Mouse (Mus musculus) MEL (cell line): ENCODE results near the gene Necab3.

ENCODE experiments used
- CTCF ChIP-seq, 3 experiments: IDR thresholded peaks in 2 of 3; conservative IDR thresholded peaks in 1 of 3; 2 replicates each; pipeline ENCODE4 v1.5.1; 2011 to 2012; ENCODE audit warnings: low read length in 3 of 3, low read depth in 2 of 3, mild to moderate bottlenecking in 2 of 3, improper control_type of control experiment in 1 of 3, inconsistent platforms in 1 of 3, mixed read lengths in 1 of 3, moderate library complexity in 1 of 3; ENCODE audit not compliant: control insufficient read depth in 1 of 3, insufficient read depth in 1 of 3, poor library complexity in 1 of 3, severe bottlenecking in 1 of 3
- E2F4 ChIP-seq: IDR thresholded peaks from 2 replicates; pipeline ENCODE4 v1.6.1; 2011; ENCODE audit warnings: low read depth, low read length, improper control_type of control experiment, borderline replicate concordance

GRCm38 (mm10) chr2:154567766-154568165 is 9.1 kb upstream of the Necab3 start:
- no peak for TF ChIP-seq CTCF (IDR thresholded peaks at IDR 0.05 in 2 of 3, conservative IDR thresholded peaks at IDR 0.05 in 1 of 3; ENCODE audit: control insufficient read depth in 1 of 3, insufficient read depth in 1 of 3, low read depth in 2 of 3, low read length in 3 of 3, poor library complexity in 1 of 3, severe bottlenecking in 1 of 3)
- no peak for TF ChIP-seq E2F4
